Mouse (Mus musculus) limb, embryonic 11.5 days (tissue): ENCODE measurements at regions not wholly inside any gene's neighbourhood (a gene's known extent, or its start where the extent isn't known, plus 50 kb on each side); places are given as distances from the start of the nearest gene placed in this dataset.

Source experiments
- ATAC-seq: fragments of 200-750 bp; cut with Nextera tagmentation; 2 replicates; pipeline ENCODE4 v1.8.0; 2017; ENCODE audit warnings: low read depth; ENCODE audit not compliant: insufficient number of reproducible peaks, low FRiP score, low TSS enrichment
- DNase-seq: peaks from one replicate; pipeline ENCODE4 v3.0.0-alpha.2; 2015; ENCODE audit warnings: low spot score
- H3K27ac ChIP-seq: fragments of 300-500 bp; sonication (generic); replicated peaks from 2 replicates; pipeline ENCODE4 v1.5.1; 2014; ENCODE audit warnings: low read depth, mild to moderate bottlenecking, low read length
- H3K27me3 ChIP-seq: fragments of 300-500 bp; sonication (generic); 2 replicates; pipeline ENCODE4 v1.6.1; 2014; ENCODE audit warnings: mild to moderate bottlenecking, low read length, mixed read lengths; ENCODE audit not compliant: control insufficient read depth, insufficient read depth
- H3K36me3 ChIP-seq: fragments of 300-500 bp; sonication (generic); 2 replicates; pipeline ENCODE4 v1.6.1; 2014; ENCODE audit warnings: mild to moderate bottlenecking, low read length, moderate library complexity, mixed read lengths; ENCODE audit not compliant: control insufficient read depth, insufficient read depth
- H3K4me1 ChIP-seq: fragments of 300-500 bp; sonication (generic); 2 replicates; pipeline ENCODE4 v1.6.1; 2014; ENCODE audit warnings: low read length, mixed read lengths; ENCODE audit not compliant: control insufficient read depth, insufficient read depth
- H3K4me2 ChIP-seq: fragments of 300-500 bp; sonication (generic); 2 replicates; pipeline ENCODE4 v1.6.1; 2014; ENCODE audit warnings: low read depth, mild to moderate bottlenecking, moderate library complexity; ENCODE audit not compliant: severe bottlenecking
- H3K4me3 ChIP-seq: fragments of 300-500 bp; sonication (generic); 2 replicates; pipeline ENCODE4 v1.5.1; 2014; ENCODE audit warnings: low read depth, low read length
- H3K9ac ChIP-seq: fragments of 300-500 bp; sonication (generic); 2 replicates; pipeline ENCODE4 v1.6.1; 2014; ENCODE audit warnings: mild to moderate bottlenecking, low read length
- H3K9me3 ChIP-seq: fragments of 300-500 bp; sonication (generic); 2 replicates; pipeline ENCODE4 v1.6.1; 2016; ENCODE audit warnings: low read length; ENCODE audit not compliant: control insufficient read depth
- WGBS: fragments of 180-500 bp; shearing (Covaris S2); extraction: QIAGEN DNeasy Blood & Tissue Kit; methylation state at CpG from one replicate; pipeline ENCODE4 v1.1.7; 2014; 5-methylcytosine and 5-hydroxymethylcytosine counted together

DNA sequence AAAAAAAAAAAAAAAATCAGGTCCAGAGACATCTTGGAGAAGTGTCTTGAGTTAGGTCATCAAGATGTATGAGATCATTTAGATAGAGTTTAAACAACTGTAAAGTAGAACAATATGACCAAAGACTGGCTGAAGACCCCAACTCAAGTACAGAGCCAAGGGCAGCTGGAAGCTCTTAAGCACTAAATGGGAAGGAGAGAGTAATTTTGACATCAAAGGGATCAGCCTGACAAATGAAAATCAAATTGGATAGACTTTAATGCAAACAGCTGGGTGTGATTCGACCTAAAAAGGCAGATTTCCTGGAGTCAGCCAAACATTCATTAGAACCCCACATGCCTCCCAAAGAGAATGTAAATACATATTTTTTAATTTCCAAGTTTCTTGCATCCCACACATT lies 372.3 kb upstream of the Tle4 start:
- ATAC-seq (no peak), DNase-seq (no peak)
- no peak overlapping the region for H3K4me2 ChIP-seq
- H3K9me3 ChIP-seq: no peaks in the 10 kb centered on the region
- no peak overlapping the region for H3K27ac ChIP-seq
- no peak overlapping the region for H3K4me3 ChIP-seq
- no peaks in the 10 kb centered on the region for H3K4me1 ChIP-seq
- H3K9ac ChIP-seq: no peak overlapping the region
- no peaks in the 10 kb centered on the region for H3K36me3 ChIP-seq
- 3% methylated on average over 1 of the region's 1 CpGs for WGBS
- no peaks in the 10 kb centered on the region for H3K27me3 ChIP-seq

- Histone ChIP-seq H3K4me3 (no peak overlapping the region), H3K4me1 (no peaks in the 10 kb centered on the region), H3K9me3 (no peaks in the 10 kb centered on the region), H3K27ac (no peak overlapping the region), H3K36me3 (no peaks in the 10 kb centered on the region), H3K4me2 (no peak overlapping the region), H3K27me3 (no peaks in the 10 kb centered on the region), H3K9ac (no peak overlapping the region)
- ATAC-seq (no peak), DNase-seq (no peak)
- 86% methylated on average over 3 of the region's 3 CpGs for WGBS
Observed at GRCm38 (mm10) chr19:14968283-14968682, 370.4 kb upstream of the Tle4 start.

- H3K9ac ChIP-seq: no peak overlapping the region
- H3K9me3 ChIP-seq: no peaks in the 10 kb centered on the region
- no peak overlapping the region for H3K4me3 ChIP-seq
- no peaks in the 10 kb centered on the region for H3K27me3 ChIP-seq
- no peaks in the 10 kb centered on the region for H3K4me1 ChIP-seq
- no peak overlapping the region for H3K4me2 ChIP-seq
- ATAC-seq (no peak), DNase-seq (no peak)
- 93% methylated on average over 19 of the region's 19 CpGs for WGBS
- no peaks in the 10 kb centered on the region for H3K36me3 ChIP-seq
- H3K27ac ChIP-seq: no peak overlapping the region
Observed at GRCm38 (mm10) chr19:14957727-14958126, 359.9 kb upstream of the Tle4 start.

DNA sequence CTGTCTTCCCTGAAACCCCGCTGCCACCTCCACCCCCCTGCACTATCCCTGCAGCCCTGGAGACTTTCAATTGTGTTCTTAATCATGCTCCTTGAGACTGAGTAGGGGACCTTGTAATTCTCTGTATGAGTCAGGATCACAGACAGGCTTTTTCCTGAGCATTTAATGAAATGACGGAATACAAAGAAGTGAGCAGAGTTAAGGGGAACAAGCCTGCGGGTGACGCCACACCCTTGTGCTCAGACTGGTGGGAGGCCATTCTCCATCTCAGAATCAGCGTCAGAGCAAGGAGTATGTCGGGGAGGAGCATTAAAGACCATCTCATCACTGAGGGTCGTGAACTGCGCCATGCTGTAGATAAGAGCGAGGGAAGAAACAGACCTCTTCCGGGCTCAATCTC lies 359.3 kb upstream of the Tle4 start:
- H3K4me2 ChIP-seq: no peak overlapping the region
- no peaks in the 10 kb centered on the region for H3K9me3 ChIP-seq
- no peaks in the 10 kb centered on the region for H3K4me1 ChIP-seq
- no peak overlapping the region for H3K27ac ChIP-seq
- no peak for ATAC-seq
- DNase-seq: no peak
- no peaks in the 10 kb centered on the region for H3K27me3 ChIP-seq
- H3K36me3 ChIP-seq: no peaks in the 10 kb centered on the region
- WGBS: 58% methylated on average over 10 of the region's 10 CpGs
- H3K9ac ChIP-seq: no peak overlapping the region
- no peak overlapping the region for H3K4me3 ChIP-seq

- no peaks in the 10 kb centered on the region for H3K27me3 ChIP-seq
- no peaks in the 10 kb centered on the region for H3K9me3 ChIP-seq
- DNase-seq (no peak), ATAC-seq (no peak)
- H3K27ac ChIP-seq: no peak overlapping the region
- H3K4me2 ChIP-seq: no peak overlapping the region
- no peaks in the 10 kb centered on the region for H3K4me1 ChIP-seq
- H3K36me3 ChIP-seq: no peaks in the 10 kb centered on the region
- H3K4me3 ChIP-seq: no peak overlapping the region
- 7% methylated on average over 3 of the region's 3 CpGs for WGBS
- H3K9ac ChIP-seq: no peak overlapping the region
Observed at GRCm38 (mm10) chr19:14956392-14956791, 358.5 kb upstream of the Tle4 start.

DNA sequence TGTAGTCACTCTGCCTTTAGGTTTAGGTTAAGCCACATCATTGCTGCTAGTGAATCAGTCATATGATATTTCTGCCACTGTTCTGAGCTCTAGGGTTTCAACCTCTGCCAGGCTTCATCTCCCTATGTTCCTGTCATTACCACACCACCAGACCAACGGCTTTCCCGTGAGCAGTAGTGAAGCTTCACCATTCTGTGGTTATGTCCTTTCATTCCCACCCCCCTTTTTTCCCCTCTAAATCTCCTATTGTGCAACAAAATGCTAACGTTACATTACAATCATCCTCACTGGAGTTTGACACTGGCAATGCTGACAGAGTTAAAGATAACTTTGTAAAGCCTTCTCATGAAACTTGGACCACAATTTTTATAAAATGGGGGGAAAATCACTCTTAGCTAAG lies 358.1 kb upstream of the Tle4 start:
- ATAC-seq (no peak), DNase-seq (no peak)
- H3K4me2 ChIP-seq: no peak overlapping the region
- WGBS: 46% methylated on average over 3 of the region's 3 CpGs
- H3K9ac ChIP-seq: no peak overlapping the region
- H3K36me3 ChIP-seq: no peaks in the 10 kb centered on the region
- H3K9me3 ChIP-seq: no peaks in the 10 kb centered on the region
- no peaks in the 10 kb centered on the region for H3K4me1 ChIP-seq
- H3K27me3 ChIP-seq: no peaks in the 10 kb centered on the region
- H3K27ac ChIP-seq: no peak overlapping the region
- H3K4me3 ChIP-seq: no peak overlapping the region

DNA sequence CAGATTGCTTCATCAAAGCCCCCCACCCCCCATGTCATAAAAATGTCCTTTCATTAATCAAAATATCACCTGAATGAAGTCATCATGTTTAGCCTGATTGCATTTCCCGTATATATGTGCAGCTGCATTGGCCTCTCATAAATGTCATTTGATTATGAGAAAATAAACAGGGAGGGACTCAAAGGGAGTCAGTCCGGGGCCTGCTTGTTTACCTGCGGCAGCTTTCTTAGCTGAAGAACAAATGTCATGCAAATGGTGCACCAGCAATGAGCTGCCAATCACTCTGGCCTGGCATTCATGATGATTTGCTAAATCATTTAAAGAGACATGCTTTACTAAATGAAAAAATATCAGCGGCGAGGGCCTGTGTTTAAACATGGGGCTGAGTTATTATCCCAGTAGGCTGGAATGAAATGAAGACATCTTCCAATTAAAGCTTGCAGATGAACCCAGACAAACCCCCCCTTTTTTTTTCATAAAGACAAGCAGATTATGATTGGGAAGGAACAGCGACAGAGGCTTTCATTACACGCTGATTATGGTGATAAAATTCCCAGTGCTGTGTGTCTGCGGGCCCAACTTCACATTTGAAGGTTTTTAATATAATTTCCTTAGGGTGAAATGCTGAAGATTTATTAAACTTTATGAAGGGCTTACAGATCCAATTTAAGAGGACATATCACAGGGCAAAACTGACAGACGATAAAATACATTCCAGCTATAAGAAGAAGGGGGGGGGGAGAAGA lies 342.5 kb upstream of the Tle4 start:
- Histone ChIP-seq H3K27me3 (no peaks in the 10 kb centered on the region), H3K4me2 (no peak overlapping the region), H3K4me3 (no peak overlapping the region), H3K36me3 (no peaks in the 10 kb centered on the region), H3K9me3 (no peaks in the 10 kb centered on the region), H3K27ac (no peak overlapping the region), H3K4me1 (no peaks in the 10 kb centered on the region), H3K9ac (no peak overlapping the region)
- DNase-seq (no peak), ATAC-seq (no peak)
- 73% methylated on average over 9 of the region's 9 CpGs for WGBS

DNA sequence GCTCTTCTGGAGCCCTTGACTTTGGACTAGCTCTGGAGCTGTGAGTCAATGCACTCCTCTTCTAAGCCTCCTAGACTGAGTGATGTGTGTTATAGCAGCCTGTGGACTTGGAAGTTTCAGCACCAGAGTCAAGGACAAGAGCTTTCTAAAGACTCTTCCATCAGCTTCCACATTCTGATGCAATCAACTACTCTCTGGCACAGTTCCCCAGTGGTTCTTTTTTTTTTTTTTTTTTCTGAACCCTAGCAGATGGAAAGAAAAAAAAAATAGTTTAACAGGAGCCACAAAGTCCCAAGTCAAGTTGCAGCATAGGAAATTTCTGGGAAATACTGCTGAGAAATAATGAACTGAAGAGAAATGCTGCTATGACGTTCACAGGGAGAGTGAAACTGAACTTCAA lies 324.4 kb upstream of the Tle4 start:
- no peaks in the 10 kb centered on the region for H3K27me3 ChIP-seq
- 78% methylated on average over 1 of the region's 1 CpGs for WGBS
- H3K27ac ChIP-seq: no peak overlapping the region
- H3K4me3 ChIP-seq: no peak overlapping the region
- H3K9me3 ChIP-seq: no peaks in the 10 kb centered on the region
- no peaks in the 10 kb centered on the region for H3K36me3 ChIP-seq
- no peak overlapping the region for H3K4me2 ChIP-seq
- no peak overlapping the region for H3K9ac ChIP-seq
- ATAC-seq (no peak), DNase-seq (no peak)
- no peaks in the 10 kb centered on the region for H3K4me1 ChIP-seq
